Mouse (Mus musculus): Measurements from ENCODE around the gene Gm12216. TPM values are rescaled to one million over a fixed set of nuclear protein-coding genes. Genes with fewer than 3 reads are reported as not detected.
"Not testable (repeated sequence)": the region's sequence is repeated elsewhere in the genome, so short reads cannot be mapped to it uniquely, and the experiment has no call there.

The Gm12216 gene
- polyA plus RNA-seq, 1 experiment, result 2.8 TPM

GRCm38 (mm10) chr11:53869172-53869571 is 10.1 kb upstream of the Gm12216 start:
- TF ChIP-seq EP300 (IDR thresholded peaks at IDR 0.05; ENCODE audit: insufficient read depth, low read depth, low read length) (no peak), POLR2A (IDR thresholded peaks at IDR 0.05; ENCODE audit: insufficient read depth, low read length) (no peak), CTCF (IDR thresholded peaks at IDR 0.05; ENCODE audit: low read depth, low read length) (no peak)
- Histone ChIP-seq H3K9me3 (replicated peaks; ENCODE audit: control insufficient read depth, insufficient read depth, low read length, poor library complexity, severe bottlenecking) (no peaks in the 10 kb centered on the region), H3K9ac (ENCODE audit: low read depth, poor library complexity, severe bottlenecking) (no peak overlapping the region)

GRCm38 (mm10) chr11:53868323-53868722 is 9.3 kb upstream of the Gm12216 start:
- not testable (repeated sequence) for H3K4me3 ChIP-seq (ENCODE audit: low read depth, low read length); H3K9me3 ChIP-seq (replicated peaks; ENCODE audit: control insufficient read depth, insufficient read depth, low read length, poor library complexity, severe bottlenecking); H3K36me3 ChIP-seq (ENCODE audit: control insufficient read depth, insufficient read depth, low read length, poor library complexity, severe bottlenecking); H3K4me1 ChIP-seq (ENCODE audit: control insufficient read depth, insufficient read depth, low read length); H3K9ac ChIP-seq (ENCODE audit: low read depth, poor library complexity, severe bottlenecking); H3K27ac ChIP-seq (ENCODE audit: insufficient read depth, low read length); H3K27me3 ChIP-seq (ENCODE audit: control insufficient read depth, insufficient read depth, low read length, poor library complexity, severe bottlenecking)

More at GRCm38 (mm10) chr11:53869172-53869571, 10.1 kb upstream of the Gm12216 start:
- H3K27ac ChIP-seq (ENCODE audit: insufficient read depth, low read length), result no peak overlapping the region
- H3K4me3 ChIP-seq (ENCODE audit: low read depth, low read length), result no peak overlapping the region
- peaks cover 2% of the 10 kb centered on the region for H3K4me1 ChIP-seq (ENCODE audit: control insufficient read depth, insufficient read depth, low read length)
- H3K36me3 ChIP-seq (ENCODE audit: control insufficient read depth, insufficient read depth, low read length, poor library complexity, severe bottlenecking), result no peaks in the 10 kb centered on the region; the same call in 1 of the 2 replicates
- no peaks in the 10 kb centered on the region for H3K27me3 ChIP-seq (ENCODE audit: control insufficient read depth, insufficient read depth, low read length, poor library complexity, severe bottlenecking)

DNA sequence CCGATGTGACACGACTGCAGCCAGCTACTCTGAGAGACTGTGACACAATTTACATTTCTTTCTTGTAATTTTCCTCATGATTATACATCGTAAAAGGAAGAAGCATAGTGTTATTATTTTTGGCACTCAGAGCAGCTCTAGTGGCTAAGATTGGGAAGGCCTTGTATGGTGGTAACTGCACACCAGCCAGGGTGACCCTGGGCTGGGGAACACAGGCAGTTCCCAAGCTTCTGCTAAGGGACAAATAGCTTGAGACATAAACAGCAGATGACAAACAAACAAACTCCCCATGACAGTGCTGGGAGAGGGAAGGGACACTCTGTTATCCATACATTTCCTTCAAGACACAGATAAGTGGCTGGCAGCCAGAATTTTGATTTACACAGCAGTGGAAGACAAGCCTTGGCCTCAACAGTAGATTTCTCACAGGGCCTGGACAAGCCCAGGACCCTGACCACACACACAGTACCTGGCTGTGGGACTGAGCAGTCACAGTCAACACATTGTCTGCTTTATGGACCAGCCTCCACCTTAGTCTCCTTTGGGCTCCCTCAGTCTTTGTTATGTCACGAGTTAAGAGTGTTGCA is 5.8 kb upstream of the Gm12216 start:
- not testable (repeated sequence) for H3K4me1 ChIP-seq (ENCODE audit: control insufficient read depth, insufficient read depth, low read length); H3K4me3 ChIP-seq (ENCODE audit: low read depth, low read length); H3K36me3 ChIP-seq (ENCODE audit: control insufficient read depth, insufficient read depth, low read length, poor library complexity, severe bottlenecking); H3K27ac ChIP-seq (ENCODE audit: insufficient read depth, low read length); H3K9ac ChIP-seq (ENCODE audit: low read depth, poor library complexity, severe bottlenecking); H3K27me3 ChIP-seq (ENCODE audit: control insufficient read depth, insufficient read depth, low read length, poor library complexity, severe bottlenecking); H3K9me3 ChIP-seq (replicated peaks; ENCODE audit: control insufficient read depth, insufficient read depth, low read length, poor library complexity, severe bottlenecking)

DNA sequence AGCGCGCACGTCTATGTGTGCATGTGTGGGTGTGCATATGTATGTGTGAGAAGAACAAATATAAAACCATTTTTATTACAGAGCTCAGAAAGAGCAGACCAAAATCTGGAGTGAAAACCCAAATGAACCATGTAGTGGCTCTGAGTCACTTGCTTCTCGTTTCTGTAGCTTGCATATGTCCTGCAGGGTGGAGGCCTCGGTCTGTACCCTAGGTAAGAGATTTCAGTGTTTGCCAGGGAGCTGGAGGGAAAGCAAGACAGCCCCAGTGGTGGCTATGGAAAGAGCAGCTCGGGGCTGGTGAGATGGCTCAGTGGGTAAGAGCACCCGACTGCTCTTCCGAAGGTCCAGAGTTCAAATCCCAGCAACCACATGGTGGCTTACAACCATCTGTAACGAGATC is 1.9 kb upstream of the Gm12216 start:
- H3K36me3 ChIP-seq (ENCODE audit: control insufficient read depth, insufficient read depth, low read length, poor library complexity, severe bottlenecking); H3K27me3 ChIP-seq (ENCODE audit: control insufficient read depth, insufficient read depth, low read length, poor library complexity, severe bottlenecking); H3K27ac ChIP-seq (ENCODE audit: insufficient read depth, low read length); H3K9me3 ChIP-seq (replicated peaks; ENCODE audit: control insufficient read depth, insufficient read depth, low read length, poor library complexity, severe bottlenecking); H3K4me1 ChIP-seq (ENCODE audit: control insufficient read depth, insufficient read depth, low read length); H3K4me3 ChIP-seq (ENCODE audit: low read depth, low read length); H3K9ac ChIP-seq (ENCODE audit: low read depth, poor library complexity, severe bottlenecking): not testable (repeated sequence)

GRCm38 (mm10) chr11:53858058-53858760 is 847 bp downstream of the Gm12216 start:
- Histone ChIP-seq H3K27ac (ENCODE audit: insufficient read depth, low read length) (no peak overlapping the region), H3K36me3 (ENCODE audit: control insufficient read depth, insufficient read depth, low read length, poor library complexity, severe bottlenecking) (no peaks in the 10 kb centered on the region), H3K9me3 (replicated peaks; ENCODE audit: control insufficient read depth, insufficient read depth, low read length, poor library complexity, severe bottlenecking) (no peaks in the 10 kb centered on the region), H3K4me1 (ENCODE audit: control insufficient read depth, insufficient read depth, low read length) (no peaks in the 10 kb centered on the region), H3K9ac (ENCODE audit: low read depth, poor library complexity, severe bottlenecking) (no peak overlapping the region), H3K27me3 (ENCODE audit: control insufficient read depth, insufficient read depth, low read length, poor library complexity, severe bottlenecking) (no peaks in the 10 kb centered on the region), H3K4me3 (ENCODE audit: low read depth, low read length) (no peak overlapping the region)
- TF ChIP-seq CTCF (IDR thresholded peaks at IDR 0.05; ENCODE audit: low read depth, low read length) (no peak), POLR2A (IDR thresholded peaks at IDR 0.05; ENCODE audit: insufficient read depth, low read length) (no peak), EP300 (IDR thresholded peaks at IDR 0.05; ENCODE audit: insufficient read depth, low read depth, low read length) (no peak)

DNA sequence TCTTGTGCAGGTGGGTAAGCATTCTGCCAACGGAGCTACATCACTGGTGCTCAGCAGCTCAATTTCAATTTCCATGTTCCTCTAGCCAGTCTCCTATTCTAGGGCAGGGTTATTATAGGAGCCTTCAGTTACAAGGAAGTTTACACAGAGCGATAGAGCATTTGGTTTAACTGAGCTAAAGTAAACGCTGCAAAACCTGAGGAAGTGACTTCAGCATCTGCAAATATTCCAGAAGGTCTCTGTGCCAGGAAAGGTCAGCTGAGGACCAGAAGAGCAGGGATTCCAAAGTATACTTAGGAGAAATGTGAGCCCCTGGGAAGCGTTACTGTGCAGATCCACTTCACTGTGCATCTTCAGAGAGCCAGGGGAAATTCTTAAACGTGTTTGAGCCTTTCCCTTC is 5.4 kb downstream of the Gm12216 start:
- Histone ChIP-seq H3K4me1 (ENCODE audit: control insufficient read depth, insufficient read depth, low read length) (no peaks in the 10 kb centered on the region), H3K4me3 (ENCODE audit: low read depth, low read length) (no peak overlapping the region), H3K9me3 (replicated peaks; ENCODE audit: control insufficient read depth, insufficient read depth, low read length, poor library complexity, severe bottlenecking) (no peaks in the 10 kb centered on the region), H3K9ac (ENCODE audit: low read depth, poor library complexity, severe bottlenecking) (no peak overlapping the region), H3K36me3 (ENCODE audit: control insufficient read depth, insufficient read depth, low read length, poor library complexity, severe bottlenecking) (no peaks in the 10 kb centered on the region), H3K27me3 (ENCODE audit: control insufficient read depth, insufficient read depth, low read length, poor library complexity, severe bottlenecking) (no peaks in the 10 kb centered on the region), H3K27ac (ENCODE audit: insufficient read depth, low read length) (no peak overlapping the region)
- TF ChIP-seq EP300 (IDR thresholded peaks at IDR 0.05; ENCODE audit: insufficient read depth, low read depth, low read length) (no peak), CTCF (IDR thresholded peaks at IDR 0.05; ENCODE audit: low read depth, low read length) (no peak), POLR2A (IDR thresholded peaks at IDR 0.05; ENCODE audit: insufficient read depth, low read length) (no peak)
